Mouse (Mus musculus) olfactory bulb, adult 2 months (tissue): ENCODE results near the gene Zdhhc17.

Experiments used
- CTCF ChIP-seq: fragments of 200-500 bp; IDR thresholded peaks from 2 replicates; pipeline ENCODE4 v1.5.1; 2012; ENCODE audit warnings: low read depth, mild to moderate bottlenecking, low read length, moderate library complexity; ENCODE audit not compliant: insufficient read depth
- POLR2A ChIP-seq: fragments of 200-500 bp; IDR thresholded peaks from 2 replicates; pipeline ENCODE4 v1.6.1; 2012; ENCODE audit warnings: mild to moderate bottlenecking, low read depth, low read length, moderate library complexity; ENCODE audit not compliant: insufficient read depth

- TF ChIP-seq CTCF, result no peak
- no peak for TF ChIP-seq POLR2A
Observed at GRCm38 (mm10) chr10:110929756-110930155, 80.2 kb downstream of the Zdhhc17 start.
